Mouse (Mus musculus): ENCODE data around the gene Numb.

The Numb gene

GRCm38 (mm10) chr12:83782669-83783068, 139.1 kb downstream of the Numb start:
- DNase-seq (ENCODE audit: low spot score), result no peak

DNA sequence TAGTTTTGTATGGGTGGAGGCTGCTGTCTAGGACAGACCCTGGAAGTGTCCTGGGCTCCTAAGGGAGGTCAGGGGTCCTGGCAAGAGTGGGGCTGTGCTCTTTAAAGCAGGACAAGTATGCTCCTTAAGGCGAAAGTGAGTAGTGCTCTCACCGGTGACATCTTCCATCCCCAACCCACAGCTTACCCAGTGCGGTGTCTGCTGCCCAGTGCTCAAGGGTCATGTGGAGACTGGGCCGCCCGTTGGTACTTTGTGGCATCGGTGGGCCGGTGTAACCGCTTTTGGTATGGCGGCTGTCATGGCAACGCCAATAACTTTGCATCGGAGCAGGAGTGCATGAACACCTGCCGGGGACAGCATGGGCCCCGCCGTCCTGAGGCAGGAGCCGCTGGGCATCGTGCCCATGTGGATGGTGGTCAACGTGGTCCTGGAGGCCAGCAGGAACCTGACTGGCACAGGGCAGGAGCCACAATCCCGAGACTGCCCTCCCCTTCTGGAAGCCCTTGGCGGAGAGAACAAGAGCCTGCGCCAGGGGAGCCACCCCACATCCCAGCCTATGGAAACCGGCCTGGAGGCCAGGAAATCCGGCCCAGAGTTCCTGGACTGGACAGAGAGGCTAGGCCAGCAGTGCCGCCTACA, 140.0 kb downstream of the Numb start:
- no peak for DNase-seq (ENCODE audit: low spot score)

DNA sequence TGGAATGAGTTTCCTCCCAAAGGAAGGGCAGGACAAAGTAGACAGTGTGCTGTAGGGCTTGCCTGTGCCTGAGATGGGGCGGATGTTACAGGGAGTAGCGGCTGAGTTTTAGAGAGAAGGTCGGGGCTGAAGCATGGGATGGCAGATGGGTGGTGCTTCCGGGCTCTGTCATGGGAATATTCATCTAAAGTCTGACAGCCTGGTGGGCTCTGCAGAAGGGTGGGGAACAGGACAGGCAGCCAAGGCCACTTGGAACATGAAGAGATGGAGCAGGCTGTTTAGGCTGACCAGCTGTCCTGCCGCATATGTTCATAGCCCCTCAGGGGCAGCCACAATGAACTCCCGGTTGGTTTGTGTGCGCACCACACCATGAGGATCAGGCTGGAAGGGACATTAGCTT, 140.5 kb downstream of the Numb start:
- DNase-seq (ENCODE audit: low spot score), result no peak

- DNase-seq (ENCODE audit: low spot score), result no peak
These were observed 141.6 kb downstream of the Numb start for GRCm38 (mm10) chr12:83780181-83780580.

DNA sequence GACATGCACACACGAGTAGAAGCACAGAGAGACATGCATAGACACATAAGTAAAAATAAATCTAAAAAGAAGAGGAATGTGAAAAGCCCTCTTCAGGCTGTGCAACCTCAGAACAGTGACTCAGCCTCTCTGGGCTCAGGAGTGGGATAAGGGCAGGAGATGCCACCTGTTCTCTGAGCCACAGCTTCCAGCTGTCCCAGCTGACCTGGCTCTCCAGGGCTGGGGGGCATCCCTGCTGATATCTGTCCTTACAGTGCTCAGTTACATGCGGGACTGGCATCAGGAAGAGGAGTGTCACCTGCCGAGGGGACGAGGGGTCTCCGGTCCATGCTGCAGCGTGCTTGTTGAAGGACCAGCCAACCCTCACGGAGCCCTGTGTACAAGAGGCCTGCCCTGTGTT, 145.0 kb downstream of the Numb start:
- no peak for DNase-seq (ENCODE audit: low spot score)

- DNase-seq (ENCODE audit: low spot score), result no peak
These were observed 146.1 kb downstream of the Numb start for GRCm38 (mm10) chr12:83775621-83776020.

GRCm38 (mm10) chr12:83770418-83771256, 151.1 kb downstream of the Numb start:
- DNase-seq (ENCODE audit: low spot score), result peak; percentile 87

DNA sequence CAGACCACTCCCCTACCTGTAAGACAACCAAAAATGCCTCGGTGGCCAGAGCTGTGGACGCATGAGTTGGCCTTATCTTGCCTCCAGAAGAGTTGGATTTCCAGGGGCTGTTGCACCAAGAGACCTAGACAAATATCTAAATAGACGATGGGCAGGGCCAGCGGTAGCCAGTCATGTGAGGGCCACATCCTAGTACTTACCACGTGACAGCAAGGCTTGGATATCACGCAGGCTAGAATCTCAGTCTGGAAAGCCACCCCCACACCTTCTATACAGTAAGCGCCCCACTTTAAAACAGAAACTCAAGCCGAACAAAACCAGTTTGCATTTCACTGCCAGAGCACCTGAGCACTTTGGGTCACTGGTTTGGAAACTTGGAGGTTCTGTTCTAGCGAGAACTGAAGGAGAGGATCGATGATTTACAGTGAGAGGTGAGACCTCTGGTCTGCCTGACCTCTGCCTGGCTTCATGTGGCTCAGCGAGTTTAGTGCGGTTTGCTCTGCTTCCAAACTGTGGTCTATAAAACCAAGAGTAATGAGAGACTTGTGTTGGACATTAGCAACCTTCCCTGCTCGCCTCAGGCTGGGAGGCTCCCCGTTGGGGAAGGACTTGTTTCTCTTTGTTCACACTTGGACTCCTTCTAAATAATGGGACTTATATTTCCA, 153.4 kb downstream of the Numb start:
- peak; percentile 70 for DNase-seq (ENCODE audit: low spot score)

DNA sequence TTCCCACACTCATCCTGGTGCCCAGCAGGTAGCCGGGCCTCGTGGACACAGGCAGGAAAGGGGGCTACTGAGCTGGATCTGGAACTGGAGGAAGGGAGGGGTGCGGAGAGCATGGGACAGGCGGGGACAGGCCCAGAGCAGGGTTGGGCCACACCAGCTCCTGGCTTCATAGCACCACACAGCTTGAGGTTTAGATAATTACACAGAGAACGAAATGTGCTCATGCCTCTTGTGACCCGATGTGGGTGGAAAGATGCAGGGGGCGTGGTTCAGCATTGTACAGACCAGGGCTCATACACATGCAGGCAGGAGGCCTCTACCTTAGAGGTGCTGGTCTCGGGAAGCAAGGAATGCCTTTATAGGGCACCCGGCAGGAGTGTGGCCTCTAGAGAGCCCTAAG, 153.9 kb downstream of the Numb start:
- DNase-seq (ENCODE audit: low spot score), result no peak

DNA sequence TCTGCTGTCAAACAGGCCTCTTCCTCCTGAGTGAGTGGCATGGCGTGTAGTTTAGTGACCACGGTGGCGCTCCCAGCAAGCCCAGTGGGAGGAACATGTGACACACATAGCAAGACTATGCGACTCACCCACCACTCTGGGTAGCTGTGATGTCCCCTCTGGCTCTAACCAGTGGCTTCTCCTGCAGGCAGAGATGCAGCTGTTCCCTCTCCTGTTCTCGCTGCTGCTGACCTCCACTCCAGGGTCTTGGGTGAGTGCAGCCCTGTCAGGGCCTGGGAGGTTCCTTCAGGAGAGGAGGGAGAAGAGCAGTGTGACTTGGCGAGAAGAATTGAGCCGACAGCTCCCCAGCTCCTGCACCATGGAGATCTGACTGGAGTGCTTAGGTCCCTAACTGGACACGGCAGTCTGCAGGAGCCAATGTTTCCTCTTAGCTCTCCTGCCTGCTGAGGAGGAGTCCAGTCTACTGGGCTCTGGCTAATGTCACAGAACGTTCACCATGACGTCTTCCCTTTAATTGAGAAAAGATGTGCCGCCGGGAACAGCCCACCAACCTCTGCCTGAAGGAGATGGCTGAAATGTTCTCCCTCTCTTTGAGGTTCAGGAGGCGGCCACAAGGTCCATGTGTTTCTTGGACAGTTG, 155.7 kb downstream of the Numb start:
- DNase-seq (ENCODE audit: low spot score), result no peak

GRCm38 (mm10) chr12:83764519-83764918, 157.2 kb downstream of the Numb start:
- DNase-seq (ENCODE audit: low spot score), result no peak

DNA sequence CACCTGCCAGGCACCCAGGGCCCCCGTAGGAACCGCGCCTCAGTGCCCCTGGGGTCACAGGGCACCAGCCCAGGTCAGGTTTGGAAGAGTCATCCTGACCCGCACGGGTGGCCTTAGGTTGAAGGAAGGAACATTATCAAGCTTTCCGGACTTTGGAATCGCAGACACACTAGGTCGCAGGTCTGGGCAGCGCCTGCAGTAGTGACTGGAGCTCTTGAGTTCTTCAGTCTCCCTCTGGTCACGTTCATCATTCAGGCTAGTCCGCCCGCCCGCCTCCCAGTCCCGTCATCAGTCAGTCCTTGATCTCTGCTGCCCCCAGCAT, 157.7 kb downstream of the Numb start:
- peak; percentile 85 for DNase-seq (ENCODE audit: low spot score)

- DNase-seq (ENCODE audit: low spot score), result peak; percentile 44
These were observed 158.3 kb downstream of the Numb start, which contains the start of gene Papln for GRCm38 (mm10) chr12:83763311-83764043. TSS of gene Papln (plus strand) at chr12:83763634.

GRCm38 (mm10) chr12:83762706-83763105, 159.0 kb downstream of the Numb start:
- DNase-seq (ENCODE audit: low spot score), result no peak

GRCm38 (mm10) chr12:83760201-83760600, 161.5 kb downstream of the Numb start:
- DNase-seq (ENCODE audit: low spot score), result peak; percentile 30

DNA sequence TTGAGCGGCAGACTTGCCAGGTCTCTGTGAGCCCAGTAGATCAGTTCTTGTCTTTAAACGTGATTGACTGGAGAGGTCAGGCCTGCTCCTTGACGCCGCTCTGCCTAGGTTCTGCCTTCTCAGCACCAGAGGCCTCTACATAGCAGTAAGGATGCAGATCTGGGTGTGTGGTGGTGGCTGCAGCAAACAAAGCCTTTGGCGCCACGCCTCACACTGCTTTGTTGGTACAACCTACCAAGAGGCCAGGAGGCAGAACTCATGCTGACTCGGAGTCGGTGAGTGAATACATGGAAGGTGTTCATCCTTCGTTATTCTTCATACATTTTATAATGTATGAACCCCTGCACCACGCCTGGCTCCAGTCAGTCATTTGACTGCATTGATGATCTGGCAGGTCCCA, 163.0 kb downstream of the Numb start:
- no peak for DNase-seq (ENCODE audit: low spot score)

- no peak for DNase-seq (ENCODE audit: low spot score)
These were observed 169.2 kb downstream of the Numb start for GRCm38 (mm10) chr12:83752495-83752894.

DNA sequence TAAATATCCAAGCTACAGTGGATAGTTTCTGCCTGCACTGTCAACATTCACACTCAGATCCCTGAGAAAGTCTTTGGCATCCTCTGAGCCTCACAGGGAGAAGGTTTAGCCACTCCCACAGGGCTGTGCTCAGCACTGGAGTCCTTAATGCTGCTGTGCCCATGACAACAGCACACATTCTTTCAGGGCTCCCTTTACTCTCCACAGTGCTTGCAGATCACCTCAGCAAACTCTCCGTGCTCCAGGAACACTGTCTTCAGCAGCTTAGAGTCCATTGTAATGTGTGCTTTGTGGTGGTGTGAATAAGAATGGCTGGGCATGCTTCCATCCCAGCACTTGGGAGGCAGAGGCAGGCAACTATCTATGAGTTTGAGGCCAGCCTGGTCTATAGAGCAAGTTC, 172.5 kb downstream of the Numb start:
- no peak for DNase-seq (ENCODE audit: low spot score)

Data from yolk sac, embryonic 10.5 days (tissue).